Mouse (Mus musculus) thymus, postnatal 10 days (tissue): Measurements from ENCODE around the gene Rhbdf1.

Source experiments
- DNase-seq, 2 experiments: peaks; one replicate each; pipeline ENCODE4 v3.0.0; 2021; ENCODE audit warnings: low spot score in 2 of 2

Gene Rhbdf1

DNA sequence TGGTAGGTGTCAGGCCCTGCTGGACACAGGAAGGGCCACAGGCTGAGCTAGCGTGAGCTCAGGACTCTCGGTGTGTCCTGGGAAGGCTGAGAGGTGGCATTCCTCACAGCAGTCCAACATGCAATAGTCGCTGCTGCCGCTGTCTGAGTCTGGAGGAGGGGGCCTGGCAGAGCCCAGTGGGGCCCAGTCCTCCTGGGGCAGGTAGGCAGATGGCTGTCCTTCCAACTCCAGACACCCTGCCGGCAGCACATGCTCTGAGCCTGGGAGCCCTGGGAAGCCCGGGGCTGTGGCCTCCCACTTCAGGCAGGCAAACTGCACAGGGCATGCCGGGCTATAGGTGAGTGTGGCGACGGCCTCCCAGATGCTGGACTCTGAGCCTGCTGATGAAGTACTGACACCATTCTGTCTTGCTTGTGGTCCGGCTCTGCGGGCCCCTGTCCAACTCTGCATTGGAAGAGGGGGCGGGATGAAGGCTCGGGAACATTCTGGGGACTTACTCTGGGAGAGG, 31.4 kb downstream of the Rhbdf1 start:
- no peak for DNase-seq

DNA sequence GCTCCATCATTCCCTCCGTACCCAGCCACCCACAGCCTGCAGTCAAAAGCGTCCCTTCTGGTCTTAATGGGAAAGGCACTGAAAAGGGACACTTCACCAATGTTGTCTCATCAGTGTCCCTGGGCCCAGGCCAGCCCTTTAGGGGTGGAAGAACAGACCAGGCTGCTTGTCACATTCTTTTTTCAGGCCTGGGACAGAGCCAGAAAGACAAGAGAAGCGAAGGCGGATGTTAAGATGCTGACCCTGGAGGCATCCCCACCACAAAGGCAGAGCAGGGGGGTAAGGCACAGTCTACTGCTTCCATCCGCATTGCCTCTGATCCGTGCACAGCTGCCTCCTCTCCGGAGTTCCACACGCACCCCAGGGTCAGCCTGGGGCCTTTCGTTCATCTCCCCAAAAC, 32.0 kb downstream of the Rhbdf1 start:
- DNase-seq, result no peak

DNA sequence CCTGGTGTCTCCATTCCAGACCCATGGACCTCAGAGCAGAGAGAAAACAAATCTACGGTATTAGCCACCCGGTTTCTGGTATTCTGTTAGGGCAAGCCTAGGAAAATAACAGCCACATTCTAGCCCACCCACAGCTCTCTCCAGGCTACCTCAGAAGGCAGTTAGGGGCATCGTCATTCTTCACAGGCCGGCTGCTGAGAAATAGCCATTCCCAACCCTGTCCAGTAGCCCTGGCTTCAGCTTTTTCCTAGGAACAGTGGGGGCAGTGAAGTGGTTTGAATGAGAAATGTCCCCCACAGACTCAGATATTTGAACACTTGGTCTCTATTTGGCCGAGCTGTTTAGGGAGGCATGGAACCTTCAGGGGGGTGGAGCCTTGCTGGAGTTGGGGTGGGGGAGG, 32.7 kb downstream of the Rhbdf1 start:
- no peak for DNase-seq

DNA sequence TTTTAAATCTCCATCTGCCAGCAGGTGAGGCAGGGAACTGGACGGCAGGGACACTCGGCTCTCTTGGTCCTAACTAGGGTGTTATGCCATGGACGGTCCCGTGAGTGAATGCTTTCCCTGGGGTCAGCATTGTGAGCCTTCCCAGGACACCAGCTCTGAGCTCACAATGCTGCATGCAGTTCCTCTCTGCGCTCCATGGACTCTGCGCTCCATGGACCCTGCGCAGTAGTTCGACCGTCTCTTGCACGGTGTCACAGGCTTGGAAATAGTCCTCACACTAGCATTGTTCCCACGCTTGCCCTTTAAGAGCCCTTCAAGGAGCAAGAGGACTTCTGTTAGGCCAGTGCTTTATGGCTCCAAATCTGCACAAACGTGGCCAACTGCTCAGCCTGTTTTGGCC, 33.2 kb downstream of the Rhbdf1 start:
- DNase-seq, result no peak

DNA sequence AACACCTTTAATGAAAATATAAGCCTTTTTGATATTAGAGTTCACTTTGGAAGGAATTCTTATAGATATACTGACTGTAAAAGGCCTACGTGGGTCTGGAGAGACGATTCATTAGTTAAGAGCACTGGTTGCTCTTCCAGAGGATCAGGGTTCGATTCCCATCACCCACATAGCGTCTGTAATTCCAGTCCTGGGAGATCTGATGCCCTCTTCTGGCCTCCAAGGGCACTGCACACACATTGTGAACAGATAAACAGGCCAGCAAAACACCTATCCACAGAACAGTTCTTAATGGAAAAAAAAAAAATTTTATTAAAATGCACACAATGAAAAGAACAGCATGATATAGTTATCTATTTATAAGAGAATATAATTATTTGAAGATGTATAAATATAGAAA, 34.8 kb downstream of the Rhbdf1 start:
- no peak for DNase-seq

DNA sequence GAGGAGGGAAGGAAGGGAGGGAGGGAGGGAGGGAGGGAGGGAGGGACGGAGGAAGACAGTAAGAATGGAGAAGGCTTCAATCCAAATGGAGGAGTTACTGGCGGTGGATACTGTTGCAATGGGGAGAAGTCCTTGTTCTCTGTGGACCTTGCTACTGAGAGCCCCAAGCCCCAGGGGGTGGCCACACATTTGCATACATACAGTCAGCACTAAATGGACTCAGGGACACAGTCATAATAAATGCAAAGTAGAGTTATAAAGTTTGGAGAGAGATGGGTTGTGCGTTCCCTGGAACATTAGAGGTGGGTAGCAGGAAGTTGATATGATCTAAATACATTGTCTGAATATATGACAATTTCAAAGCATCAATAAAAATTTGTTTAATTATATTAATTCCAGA, 36.1 kb downstream of the Rhbdf1 start:
- DNase-seq, result no peak

DNA sequence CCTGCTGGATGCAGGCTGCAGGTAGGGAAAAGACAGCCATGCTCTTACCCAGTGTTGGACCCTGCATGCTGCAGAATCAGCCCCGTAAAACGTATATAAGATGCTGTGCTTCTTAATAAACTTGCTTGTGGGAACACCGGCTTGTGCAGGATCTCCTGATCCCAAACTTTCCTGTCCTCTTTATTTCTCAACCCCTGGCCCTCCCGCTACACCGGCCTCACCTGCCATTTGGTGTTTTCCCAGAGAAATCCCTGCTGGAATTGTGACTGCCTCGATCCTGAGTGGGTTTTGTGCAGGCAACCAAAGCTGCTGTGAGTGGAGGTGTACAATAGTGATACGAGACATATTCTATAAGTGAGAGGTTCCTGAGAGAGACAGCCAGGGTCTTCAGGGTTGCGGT, 37.6 kb downstream of the Rhbdf1 start:
- DNase-seq, result no peak

DNA sequence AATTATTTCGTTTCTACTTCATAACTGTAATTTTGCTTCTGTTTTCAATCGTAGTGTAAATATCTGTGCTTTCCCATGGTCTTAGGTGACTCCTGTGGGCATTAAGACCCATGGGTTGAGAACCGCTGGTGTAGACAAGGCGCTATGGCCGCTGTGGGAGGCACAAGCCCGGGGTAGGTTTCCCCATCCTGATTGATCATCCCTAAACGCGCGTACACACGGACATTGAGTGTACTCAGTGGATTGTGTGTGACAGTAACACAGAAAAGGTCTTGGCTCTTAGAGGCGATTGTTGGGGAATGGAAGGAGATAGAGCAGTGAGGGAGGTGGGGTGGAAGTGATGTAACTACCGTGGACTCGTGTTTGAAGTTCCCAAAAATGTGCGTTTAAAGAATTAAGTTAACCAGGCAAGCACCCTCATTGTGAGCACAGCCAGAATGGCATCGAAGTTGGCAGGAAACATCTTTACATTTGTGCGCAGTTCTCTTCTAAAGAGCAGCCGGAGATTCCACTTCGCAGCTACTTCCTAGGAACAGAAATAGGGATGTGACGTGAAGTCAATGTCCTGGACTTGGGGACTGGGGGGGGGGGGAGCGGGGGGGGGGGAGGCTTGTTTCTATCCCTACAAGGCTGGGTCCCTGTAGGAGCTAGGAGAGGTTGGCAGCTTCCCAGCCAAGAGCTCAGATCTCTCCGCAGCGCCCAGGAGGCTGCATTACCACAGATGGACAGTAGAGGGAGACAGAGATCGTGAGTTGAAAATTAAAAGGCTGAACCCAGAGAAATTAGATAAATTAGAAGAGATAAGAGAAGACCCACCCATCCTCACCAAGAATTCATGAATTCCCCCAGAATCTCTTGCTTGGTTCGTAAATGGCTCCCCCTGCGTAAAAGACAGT, 39.9 kb downstream of the Rhbdf1 start:
- peak; percentile 33 to 78 for DNase-seq

DNA sequence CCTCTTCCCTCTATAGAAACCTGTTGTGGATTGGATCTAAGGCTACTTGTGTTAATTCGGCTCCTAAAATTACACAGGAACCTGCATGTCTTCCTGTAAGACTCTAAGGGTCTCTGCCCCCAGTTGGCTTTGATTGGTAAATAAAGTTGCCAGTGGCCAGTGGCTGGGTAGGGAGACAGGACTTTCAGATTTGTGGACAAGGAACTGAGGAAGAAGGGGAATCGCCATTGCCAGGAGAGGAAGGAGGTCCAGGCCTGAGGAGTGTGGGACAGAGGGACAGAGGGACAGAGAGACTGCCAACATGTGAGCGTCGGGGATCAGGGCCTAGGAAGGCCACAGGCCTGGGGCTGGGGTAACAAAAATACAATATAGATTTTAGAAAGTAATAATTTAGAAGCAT, 40.9 kb downstream of the Rhbdf1 start:
- no peak for DNase-seq

DNA sequence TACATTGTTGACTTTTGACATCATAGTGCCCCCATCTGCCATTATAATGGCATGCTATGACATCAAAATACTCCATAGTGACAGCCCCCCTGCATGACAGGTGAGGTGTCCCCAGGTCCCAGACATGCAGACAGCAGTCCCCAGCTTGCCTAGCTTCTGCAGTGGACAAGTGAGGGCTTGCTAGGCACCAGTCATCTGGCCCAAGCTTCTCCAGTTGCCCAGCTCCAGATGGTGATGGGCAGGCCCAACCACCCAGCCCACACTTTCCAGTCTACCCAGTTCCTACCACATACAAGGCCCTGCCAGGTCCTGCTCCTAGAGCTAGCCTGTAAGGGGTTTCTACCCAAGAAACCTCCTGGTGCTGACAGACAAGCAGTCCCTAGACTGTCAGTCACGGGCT, 43.6 kb downstream of the Rhbdf1 start:
- DNase-seq, result no peak

DNA sequence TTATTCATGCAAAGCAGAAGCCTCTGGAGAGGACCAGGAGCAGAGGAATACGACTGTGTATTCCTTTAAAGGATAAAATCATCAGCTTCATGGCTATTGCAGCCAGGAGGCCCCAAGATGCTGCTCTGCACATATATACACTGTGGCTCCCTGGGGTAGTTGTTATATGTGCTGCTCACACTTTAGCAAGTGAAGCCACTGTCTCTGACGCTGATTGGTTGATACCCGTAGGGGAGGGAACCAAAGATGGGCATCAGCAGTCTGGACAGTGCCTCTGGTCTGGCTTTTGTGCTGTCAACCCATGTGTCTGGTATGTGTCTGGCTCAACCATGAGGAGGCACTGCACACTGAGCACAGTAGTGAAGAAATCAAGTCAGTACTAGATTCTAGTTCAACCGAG, 55.4 kb downstream of the Rhbdf1 start:
- no peak for DNase-seq

DNA sequence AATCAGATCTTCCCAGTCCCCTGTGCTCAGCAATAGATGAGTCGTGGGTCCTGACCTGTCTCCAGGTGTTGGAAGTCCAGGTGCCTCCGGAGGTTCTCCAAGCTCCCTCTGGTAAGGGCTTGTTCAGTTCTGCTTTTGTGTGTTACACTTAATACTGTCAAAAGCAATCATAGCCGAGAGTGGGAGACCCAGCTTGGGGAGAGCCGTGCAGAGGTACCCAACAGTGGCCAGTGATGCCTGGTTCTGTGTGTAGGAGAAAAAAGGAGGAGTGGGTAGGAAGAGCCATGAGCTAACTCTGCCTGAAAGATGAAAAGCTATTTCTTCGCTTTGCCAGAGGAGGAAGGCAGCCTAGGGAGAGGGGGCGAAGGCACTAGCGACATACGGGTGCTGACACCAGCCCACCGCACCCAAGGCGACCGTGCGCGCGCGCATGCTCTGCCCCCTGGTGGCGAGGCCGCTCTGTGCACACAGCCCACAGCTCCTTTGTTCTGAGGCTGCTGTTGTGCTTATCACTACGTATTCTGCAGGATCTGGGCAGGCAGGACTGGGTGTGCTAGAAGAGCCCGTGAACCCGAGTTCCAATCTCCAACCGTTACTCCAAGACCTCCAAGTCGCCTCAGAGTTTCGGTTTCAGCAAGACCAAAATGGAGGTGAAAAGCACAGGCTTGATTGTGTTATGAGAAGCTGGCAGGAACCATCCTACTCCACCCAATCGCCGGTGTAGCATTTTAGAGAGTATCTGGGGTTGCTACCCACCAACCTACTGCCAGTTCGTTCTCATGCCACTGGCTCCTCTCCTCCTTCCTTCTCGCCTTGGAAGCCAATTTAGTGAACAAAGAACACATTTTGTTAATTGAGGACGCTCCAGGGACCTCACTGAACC, 59.9 kb downstream of the Rhbdf1 start:
- peak; percentile 85 to 96 for DNase-seq

DNA sequence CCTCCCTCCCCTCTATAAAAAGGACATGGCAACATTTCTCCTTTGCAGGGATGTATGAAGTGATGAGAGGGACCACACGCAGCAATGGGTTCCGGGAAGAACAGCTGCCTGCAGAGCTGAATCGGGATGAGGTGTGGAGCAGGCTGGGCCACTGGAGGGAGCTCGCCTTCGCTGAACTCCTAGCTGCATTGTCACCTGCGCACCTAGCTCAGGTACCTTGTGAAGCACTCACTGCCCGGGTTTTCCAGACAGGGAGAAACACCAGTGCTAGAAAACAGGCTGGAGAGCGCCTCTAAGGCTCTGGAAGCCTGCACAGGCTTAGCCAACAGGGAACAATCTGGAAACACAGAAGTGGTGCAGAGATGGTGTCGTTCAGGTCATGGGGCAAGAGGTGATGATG, 60.6 kb downstream of the Rhbdf1 start:
- DNase-seq, result peak in 1 of 2 experiments; percentile 26

DNA sequence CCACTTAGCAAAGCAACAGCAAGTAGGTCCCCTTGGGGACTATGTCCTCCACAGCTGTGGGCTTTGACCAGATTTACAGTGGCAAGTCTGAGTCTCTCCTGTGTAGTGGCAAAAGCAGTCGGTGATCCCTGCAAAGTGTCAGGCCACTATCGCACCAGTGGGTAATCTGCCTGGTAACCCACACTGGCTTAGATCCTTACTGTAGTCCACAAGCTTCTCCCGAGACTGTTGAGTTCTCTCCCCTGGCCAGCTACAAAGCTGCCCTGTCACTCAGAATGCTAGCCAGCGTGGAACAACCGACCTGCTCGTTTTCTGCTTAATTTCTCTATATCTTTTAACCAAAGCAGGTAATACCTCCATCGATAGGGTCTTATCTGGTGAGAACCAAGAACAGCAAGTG, 61.8 kb downstream of the Rhbdf1 start:
- DNase-seq, result no peak
